Mouse (Mus musculus) hindbrain, embryonic 11.5 days (tissue): Measurements from ENCODE around the gene Osbpl10. TPM values are rescaled to one million over a fixed set of nuclear protein-coding genes. Genes with fewer than 3 reads are reported as not detected.

ENCODE experiments used
- ATAC-seq: fragments of 200-750 bp; cut with Nextera tagmentation; 2 replicates; pipeline ENCODE4 v1.8.0; 2017; ENCODE audit warnings: mild to moderate bottlenecking, moderate TSS enrichment, moderate library complexity; ENCODE audit not compliant: low FRiP score
- DNase-seq: peaks from one replicate; pipeline ENCODE4 v3.0.0-alpha.2; 2015; ENCODE audit warnings: low spot score
- H3K27ac ChIP-seq: fragments of 300-500 bp; sonication (generic); 2 replicates; pipeline ENCODE4 v1.5.1; 2014; ENCODE audit warnings: mild to moderate bottlenecking, low read depth, low read length
- H3K27me3 ChIP-seq: fragments of 300-500 bp; sonication (generic); 2 replicates; pipeline ENCODE4 v1.6.1; 2014; ENCODE audit warnings: mild to moderate bottlenecking, low read length, moderate library complexity, mixed read lengths; ENCODE audit not compliant: control insufficient read depth, insufficient read depth
- H3K36me3 ChIP-seq: fragments of 300-500 bp; sonication (generic); 2 replicates; pipeline ENCODE4 v1.6.1; 2014; ENCODE audit warnings: mild to moderate bottlenecking, low read length, moderate library complexity, mixed read lengths; ENCODE audit not compliant: control insufficient read depth, insufficient read depth
- H3K4me1 ChIP-seq: fragments of 300-500 bp; sonication (generic); replicated peaks from 2 replicates; pipeline ENCODE4 v1.6.1; 2014; ENCODE audit warnings: low read length, mixed read lengths; ENCODE audit not compliant: control insufficient read depth, insufficient read depth
- H3K4me2 ChIP-seq: fragments of 300-500 bp; sonication (generic); replicated peaks from 2 replicates; pipeline ENCODE4 v1.6.1; 2014; ENCODE audit warnings: mild to moderate bottlenecking, low read depth, low read length
- H3K4me3 ChIP-seq: fragments of 300-500 bp; sonication (generic); 2 replicates; pipeline ENCODE4 v1.5.1; 2014; ENCODE audit warnings: low read depth, low read length
- H3K9ac ChIP-seq: fragments of 300-500 bp; sonication (generic); 2 replicates; pipeline ENCODE4 v1.6.1; 2014; ENCODE audit warnings: low read depth, low read length
- H3K9me3 ChIP-seq: fragments of 300-500 bp; sonication (generic); 2 replicates; pipeline ENCODE4 v1.6.1; 2016; ENCODE audit warnings: low read length; ENCODE audit not compliant: control insufficient read depth
- WGBS: fragments of 180-500 bp; shearing (Covaris S2); extraction: QIAGEN DNeasy Blood & Tissue Kit; methylation state at CpG from one replicate; pipeline ENCODE4 v1.1.7; 2014; 5-methylcytosine and 5-hydroxymethylcytosine counted together
- polyA plus RNA-seq: library from polyadenylated mRNA; unstranded; fragments of >200 nt; fragmentation: Nextera tagmentation; extraction: Ambion mirVana; gene quantifications from 2 replicates; pipeline ENCODE4 v1.2.1, GENCODE M21; 2014

Gene Osbpl10
- polyA plus RNA-seq, 1 experiment from 2014 or later, result 1.1 TPM

DNA sequence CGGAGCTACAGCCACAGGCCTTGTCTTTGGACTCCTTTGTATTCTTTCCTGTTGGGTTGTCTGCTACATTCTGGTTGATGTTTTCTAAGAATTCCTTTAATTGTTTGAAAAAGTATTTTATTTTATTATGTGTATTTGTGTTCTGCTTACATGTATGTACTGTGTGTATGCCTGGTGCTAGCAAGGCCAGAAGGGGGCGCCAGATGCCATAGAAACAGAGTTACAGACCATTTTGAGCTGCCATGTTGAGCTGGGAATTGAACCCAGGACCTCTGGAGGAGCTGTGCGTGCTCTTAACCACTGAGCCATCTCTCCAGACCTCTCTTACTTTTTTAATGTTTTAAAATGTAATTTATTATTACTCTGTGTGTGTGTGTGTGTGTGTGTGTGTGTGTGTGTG, 214.5 kb downstream of the Osbpl10 start:
- Histone ChIP-seq H3K27me3 (no peaks in the 10 kb centered on the region), H3K27ac (no peak overlapping the region), H3K4me2 (no peak overlapping the region), H3K4me1 (no peaks in the 10 kb centered on the region), H3K36me3 (no peaks in the 10 kb centered on the region), H3K4me3 (no peak overlapping the region), H3K9me3 (no peaks in the 10 kb centered on the region), H3K9ac (no peak overlapping the region)
- DNase-seq (no peak), ATAC-seq (no peak)
- 81% methylated on average over 3 of the region's 3 CpGs for WGBS

DNA sequence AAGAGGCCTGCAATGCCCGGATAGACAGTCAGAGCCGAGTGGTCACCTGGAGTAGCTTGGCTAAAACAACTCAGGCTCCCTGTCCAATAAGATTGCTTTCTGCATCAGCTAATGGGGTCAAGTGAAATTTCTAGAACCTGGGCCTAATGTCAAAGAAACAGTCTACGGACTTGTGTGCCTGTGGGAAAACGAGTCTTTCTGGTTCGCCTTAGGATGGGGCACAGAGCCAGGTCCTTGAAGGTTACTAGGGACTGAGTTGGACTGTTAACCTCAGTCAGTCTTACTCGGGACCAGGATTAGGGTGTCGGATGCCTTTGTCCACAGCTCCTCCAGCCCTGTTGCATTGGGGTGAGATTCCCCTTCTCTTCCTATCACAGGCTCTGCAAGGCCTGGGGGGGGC, 218.7 kb downstream of the Osbpl10 start:
- no peak for ATAC-seq
- 81% methylated on average over 7 of the region's 7 CpGs for WGBS

DNA sequence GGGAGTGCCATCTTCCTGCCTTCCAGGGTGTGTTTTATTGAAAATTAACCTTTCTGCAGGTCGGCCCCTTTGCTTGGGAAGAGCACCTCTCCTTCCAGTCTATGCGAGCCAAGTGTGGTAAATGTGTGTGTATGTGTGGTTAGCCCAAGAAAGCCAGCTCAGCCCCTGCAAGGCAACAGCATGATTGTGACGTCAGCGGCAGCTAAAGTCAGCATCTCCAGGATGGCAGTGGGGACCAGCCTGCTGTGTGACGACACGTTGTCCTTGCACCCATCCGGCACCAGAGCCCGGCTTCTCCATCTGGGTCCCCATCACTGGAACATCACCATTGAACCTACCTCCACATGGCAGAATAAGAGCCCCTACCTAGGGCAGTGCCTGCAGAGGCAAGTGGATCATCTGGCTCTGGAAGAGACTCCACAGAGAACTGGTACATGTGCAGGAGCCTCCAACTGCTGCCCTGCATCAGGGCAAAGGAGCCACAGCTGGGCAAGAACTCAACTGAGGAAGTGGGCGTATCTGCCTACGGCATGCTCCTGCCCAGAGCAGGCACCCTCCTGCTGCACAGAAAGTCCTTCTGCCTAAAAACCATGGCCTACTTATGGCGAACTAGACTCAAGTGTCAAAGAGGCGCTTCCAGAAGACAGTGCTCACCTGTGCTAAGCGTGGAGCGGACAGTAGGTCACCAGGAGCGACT, 221.9 kb downstream of the Osbpl10 start:
- Histone ChIP-seq H3K36me3 (no peaks in the 10 kb centered on the region), H3K9ac (no peak overlapping the region), H3K27ac (no peak overlapping the region), H3K4me2 (no peak overlapping the region), H3K27me3 (no peaks in the 10 kb centered on the region), H3K4me1 (no peaks in the 10 kb centered on the region), H3K4me3 (no peak overlapping the region), H3K9me3 (no peaks in the 10 kb centered on the region)
- 92% methylated on average over 15 of the region's 15 CpGs for WGBS
- ATAC-seq (no peak), DNase-seq (no peak)

More for the DNA sequence above, 218.7 kb downstream of the Osbpl10 start:
- Histone ChIP-seq H3K4me3 (no peak overlapping the region), H3K36me3 (no peaks in the 10 kb centered on the region), H3K4me2 (no peak overlapping the region), H3K27me3 (no peaks in the 10 kb centered on the region), H3K27ac (no peak overlapping the region), H3K9ac (no peak overlapping the region), H3K4me1 (no peaks in the 10 kb centered on the region), H3K9me3 (no peaks in the 10 kb centered on the region)
- DNase-seq, result no peak

GRCm38 (mm10) chr9:115201264-115201663, 222.9 kb downstream of the Osbpl10 start:
- WGBS, result 91% methylated on average over 6 of the region's 6 CpGs
- Histone ChIP-seq H3K4me3 (no peak overlapping the region), H3K4me2 (no peak overlapping the region)

DNA sequence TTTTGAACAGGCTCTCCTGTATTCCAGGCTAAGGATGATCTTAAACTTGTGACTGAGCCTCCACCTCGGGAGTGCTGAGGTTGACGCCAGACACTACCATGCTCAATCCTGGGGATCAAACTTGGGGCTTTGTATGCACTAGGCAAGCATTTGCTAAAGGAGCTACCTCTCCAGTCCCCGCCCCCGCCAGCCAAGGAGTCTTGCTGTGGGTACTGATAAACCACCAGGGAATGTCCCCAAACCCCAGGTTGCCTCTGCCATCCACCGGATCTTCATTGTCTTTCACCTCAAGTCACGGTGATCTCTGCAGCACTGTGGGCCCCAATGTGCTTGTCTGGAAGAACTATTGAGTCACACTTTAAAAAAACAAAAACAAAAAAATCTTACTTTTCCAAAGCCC, 224.8 kb downstream of the Osbpl10 start:
- Histone ChIP-seq H3K9me3 (no peaks in the 10 kb centered on the region), H3K27me3 (no peaks in the 10 kb centered on the region), H3K9ac (no peak overlapping the region), H3K27ac (no peak overlapping the region), H3K4me3 (no peak overlapping the region), H3K4me1 (peaks cover 3% of the 10 kb centered on the region; the same call in 1 of the 2 replicates), H3K36me3 (no peaks in the 10 kb centered on the region), H3K4me2 (no peak overlapping the region)
- no peak for DNase-seq
- ATAC-seq, result no peak
- 51% methylated on average over 6 of the region's 6 CpGs for WGBS

More at GRCm38 (mm10) chr9:115201264-115201663, 222.9 kb downstream of the Osbpl10 start:
- H3K9ac ChIP-seq, result no peak overlapping the region
- no peak overlapping the region for H3K27ac ChIP-seq
- no peaks in the 10 kb centered on the region for H3K27me3 ChIP-seq
- H3K36me3 ChIP-seq, result no peaks in the 10 kb centered on the region
- ATAC-seq (no peak), DNase-seq (no peak)
- no peaks in the 10 kb centered on the region for H3K9me3 ChIP-seq
- H3K4me1 ChIP-seq, result peaks cover 3% of the 10 kb centered on the region; the same call in 1 of the 2 replicates

GRCm38 (mm10) chr9:115205491-115205890, 227.1 kb downstream of the Osbpl10 start:
- no peak overlapping the region for H3K4me2 ChIP-seq
- H3K27ac ChIP-seq, result no peak overlapping the region
- H3K27me3 ChIP-seq, result no peaks in the 10 kb centered on the region
- ATAC-seq (no peak), DNase-seq (no peak)
- H3K9ac ChIP-seq, result no peak overlapping the region
- peaks cover 3% of the 10 kb centered on the region; the same call in 1 of the 2 replicates for H3K4me1 ChIP-seq
- 8% methylated on average over 5 of the region's 6 CpGs for WGBS
- H3K9me3 ChIP-seq, result no peaks in the 10 kb centered on the region
- H3K36me3 ChIP-seq, result no peaks in the 10 kb centered on the region
- H3K4me3 ChIP-seq, result no peak overlapping the region

DNA sequence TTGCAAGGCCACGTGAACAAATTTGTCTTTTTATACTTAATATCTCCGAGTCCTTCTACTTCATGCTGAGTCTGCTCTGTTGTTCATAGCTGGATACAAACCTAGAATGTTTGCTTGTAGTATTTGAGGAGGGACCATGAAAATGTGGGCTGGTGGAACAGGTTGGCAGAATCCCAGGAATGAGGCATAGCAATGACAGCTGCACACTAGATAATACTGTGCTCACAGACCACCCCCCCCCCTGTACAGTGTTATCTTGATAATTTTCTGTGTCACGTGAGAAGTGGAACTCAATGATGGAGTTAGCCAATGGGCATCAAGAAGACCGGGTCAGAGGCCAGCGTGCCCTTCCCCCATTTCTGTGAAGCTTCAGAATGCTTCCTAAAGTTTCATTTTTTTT, 227.8 kb downstream of the Osbpl10 start:
- H3K4me2 ChIP-seq, result no peak overlapping the region
- H3K27me3 ChIP-seq, result no peaks in the 10 kb centered on the region
- H3K27ac ChIP-seq, result no peak overlapping the region
- H3K4me3 ChIP-seq, result no peak overlapping the region
- no peak overlapping the region for H3K9ac ChIP-seq
- H3K36me3 ChIP-seq, result no peaks in the 10 kb centered on the region
- H3K9me3 ChIP-seq, result no peaks in the 10 kb centered on the region
- WGBS, result 76% methylated on average over 5 of the region's 5 CpGs
- ATAC-seq, result no peak
- DNase-seq, result no peak
- peaks cover 3% of the 10 kb centered on the region; the same call in 1 of the 2 replicates for H3K4me1 ChIP-seq

GRCm38 (mm10) chr9:115209737-115210136, 231.4 kb downstream of the Osbpl10 start:
- 80% methylated on average over 7 of the region's 7 CpGs for WGBS
- Histone ChIP-seq H3K27me3 (no peaks in the 10 kb centered on the region), H3K9me3 (no peaks in the 10 kb centered on the region), H3K9ac (no peak overlapping the region), H3K36me3 (no peaks in the 10 kb centered on the region), H3K4me2 (no peak overlapping the region), H3K4me3 (no peak overlapping the region), H3K27ac (no peak overlapping the region), H3K4me1 (peaks cover 3% of the 10 kb centered on the region; the same call in 1 of the 2 replicates)
- ATAC-seq (no peak), DNase-seq (no peak)

DNA sequence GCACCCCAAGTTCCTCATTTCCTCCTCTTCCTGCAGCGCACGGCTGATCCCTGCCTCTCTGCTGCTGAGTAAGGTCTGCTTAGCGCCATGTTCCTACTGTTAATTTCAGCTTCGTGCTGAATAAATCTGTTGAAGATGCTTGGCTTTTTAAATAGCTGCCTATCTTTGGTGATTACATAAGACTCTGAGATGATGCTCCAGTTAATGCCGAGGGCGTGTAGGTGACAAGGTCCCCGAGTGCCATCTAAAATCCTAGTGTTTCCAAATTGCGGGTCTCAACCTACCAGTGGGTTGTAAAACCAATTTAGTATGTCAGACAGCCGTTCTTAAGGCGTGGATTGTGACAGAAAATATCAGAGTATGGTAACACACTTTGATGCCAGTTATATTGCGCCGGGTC, 232.2 kb downstream of the Osbpl10 start:
- Histone ChIP-seq H3K27me3 (no peaks in the 10 kb centered on the region), H3K4me1 (peaks cover 2% of the 10 kb centered on the region; the same call in 1 of the 2 replicates)
- no peak for DNase-seq

More for the DNA sequence above, 232.2 kb downstream of the Osbpl10 start:
- Histone ChIP-seq H3K4me3 (no peak overlapping the region), H3K27ac (no peak overlapping the region), H3K4me2 (no peak overlapping the region), H3K36me3 (no peaks in the 10 kb centered on the region), H3K9ac (no peak overlapping the region), H3K9me3 (no peaks in the 10 kb centered on the region)
- no peak for ATAC-seq
- WGBS, result 92% methylated on average over 12 of the region's 12 CpGs
